Mouse (Mus musculus) CD4-positive, CD25-positive, alpha-beta regulatory T cell (primary cell): ENCODE measurements around the gene Abcd3. TPM values are rescaled to one million over a fixed set of nuclear protein-coding genes. Genes with fewer than 3 reads are reported as not detected.

Experiments
- polyA plus RNA-seq: library from polyadenylated mRNA; unstranded; fragments of 100-300 nt; shearing (Covaris generic); gene quantifications from one replicate; pipeline ENCODE4 v1.2.1, GENCODE M21; 2017

Abcd3 gene
- polyA plus RNA-seq: 17.9 TPM

DNA sequence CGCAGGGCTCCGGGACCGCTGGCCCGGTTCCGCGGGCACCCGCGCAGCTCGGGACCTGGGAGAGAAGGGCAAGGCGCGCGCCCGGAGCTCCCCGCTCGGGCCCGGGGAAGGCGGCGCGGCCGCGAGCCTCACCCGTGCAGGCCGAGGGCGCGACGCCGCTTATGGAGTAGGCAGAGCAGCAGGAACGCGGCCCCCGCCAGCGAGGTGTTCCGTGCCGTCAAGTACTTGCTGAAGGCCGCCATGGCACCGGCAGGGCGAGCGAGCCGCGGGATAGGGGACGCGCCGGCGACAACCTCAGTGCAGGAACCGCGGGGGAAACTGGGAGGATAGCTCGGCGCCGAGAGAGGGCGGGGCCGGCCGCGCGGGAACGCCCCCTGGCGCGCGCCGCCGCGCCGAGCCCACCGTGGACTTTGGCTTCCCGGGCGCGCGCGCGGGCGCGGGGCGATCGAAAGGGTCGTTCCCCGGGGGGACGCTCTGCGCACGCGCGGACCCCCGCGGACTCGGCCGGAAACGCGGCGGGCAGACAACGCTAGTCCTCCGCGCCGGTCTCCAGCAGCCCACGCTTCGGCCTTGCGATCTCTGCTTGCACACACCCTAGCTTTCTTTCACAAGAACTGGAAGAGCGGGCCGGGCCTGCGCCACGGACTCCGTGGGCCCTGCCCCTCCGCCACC is at the start of gene Abcd3:
Gene Abcd3 (minus strand): TSS at position 426 of the 672 bp plus-strand sequence.

DNA sequence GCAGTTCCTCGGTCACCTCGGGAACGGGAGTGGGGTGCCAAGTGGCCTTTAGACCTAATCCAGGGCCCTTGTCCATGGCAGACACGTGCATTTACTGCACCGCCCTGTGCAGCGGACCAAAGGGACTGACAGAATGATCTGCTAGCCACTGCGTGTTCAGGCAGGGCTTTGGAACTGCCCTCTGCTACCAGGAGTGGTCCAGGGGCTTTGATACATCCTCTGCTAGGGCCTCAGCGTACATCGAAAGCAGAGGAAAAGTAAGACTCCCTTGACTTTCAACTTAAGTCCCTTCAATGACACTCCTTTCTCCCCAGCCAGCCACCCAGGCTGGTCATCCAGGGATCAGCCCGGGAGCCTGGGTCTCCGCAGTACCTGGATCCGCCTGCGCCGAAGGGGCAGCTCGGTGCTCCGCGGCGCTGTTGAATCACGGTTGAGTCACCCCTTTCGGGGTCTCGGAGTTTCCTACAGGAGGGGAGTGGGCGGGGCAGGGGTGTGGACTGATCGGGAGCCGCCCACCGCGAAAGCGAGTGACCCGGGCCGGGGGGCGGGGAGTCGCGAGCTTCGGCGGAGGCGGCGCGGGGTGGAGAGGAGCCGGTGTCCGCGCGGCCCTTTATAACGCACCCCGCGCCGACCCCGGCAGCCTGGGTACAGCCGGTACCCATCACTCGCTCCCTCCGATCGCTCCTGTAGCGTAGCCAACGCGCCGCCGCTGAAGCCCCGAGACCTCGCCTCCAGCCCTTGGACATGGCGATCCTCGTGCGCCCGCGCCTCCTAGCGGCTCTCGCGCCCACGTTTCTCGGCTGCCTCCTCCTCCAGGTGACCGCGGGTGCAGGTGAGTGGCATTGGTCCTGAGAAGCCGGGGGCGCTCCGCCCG is 91.9 kb downstream of the Abcd3 start, which contains the start of gene F3:
Gene F3 (plus strand): TSS at position 567 of the 874 bp plus-strand sequence.

Other genes starting within 250 kb of the Abcd3 start
- gene 4930432M17Rik, start 144.5 kb downstream of the Abcd3 start, polyA plus RNA-seq: not detected
- not detected for gene F3, start 91.8 kb downstream of the Abcd3 start, polyA plus RNA-seq
- gene Arhgap29, start 137.2 kb upstream of the Abcd3 start, polyA plus RNA-seq: 2.3 TPM
- gene Abca4, start 229.1 kb upstream of the Abcd3 start, polyA plus RNA-seq: not detected